Mouse (Mus musculus): Measurements from ENCODE around the gene Nrxn2. TPM values are rescaled to one million over a fixed set of nuclear protein-coding genes. Genes with fewer than 3 reads are reported as not detected.

The Nrxn2 gene
- polyA plus RNA-seq, 1 experiment = 6.4 TPM

- H3K36me3 ChIP-seq (ENCODE audit: control insufficient read depth, insufficient read depth, low read length) = no peaks in the 10 kb centered on the region
- no peaks in the 10 kb centered on the region for H3K4me1 ChIP-seq (ENCODE audit: control insufficient read depth, insufficient read depth, low read length)
- TF ChIP-seq POLR2A (IDR thresholded peaks at IDR 0.05; ENCODE audit: low read depth, low read length) = no peak
- TF ChIP-seq CTCF (conservative IDR thresholded peaks at IDR 0.05; ENCODE audit: insufficient read depth, insufficient read length, low read depth, low read length) = no peak
- 65% methylated on average over 8 of the region's 8 CpGs for WGBS
- DNase-seq = no peak
- H3K27me3 ChIP-seq (replicated peaks; ENCODE audit: control insufficient read depth, insufficient read depth, low read length) = no peaks in the 10 kb centered on the region
- H3K4me3 ChIP-seq (ENCODE audit: insufficient read depth, low read depth, low read length) = no peak overlapping the region
- H3K27ac ChIP-seq (ENCODE audit: insufficient read depth, low read depth, low read length) = no peak overlapping the region
Measured at GRCm38 (mm10) chr19:6516153-6516552, 97.6 kb downstream of the Nrxn2 start.

- no peaks in the 10 kb centered on the region for H3K27me3 ChIP-seq (replicated peaks; ENCODE audit: control insufficient read depth, insufficient read depth, low read length)
- no peak for TF ChIP-seq CTCF (conservative IDR thresholded peaks at IDR 0.05; ENCODE audit: insufficient read depth, insufficient read length, low read depth, low read length)
- TF ChIP-seq POLR2A (IDR thresholded peaks at IDR 0.05; ENCODE audit: low read depth, low read length) = no peak
- no peaks in the 10 kb centered on the region for H3K36me3 ChIP-seq (ENCODE audit: control insufficient read depth, insufficient read depth, low read length)
- H3K4me3 ChIP-seq (ENCODE audit: insufficient read depth, low read depth, low read length) = no peak overlapping the region
- WGBS = 65% methylated on average over 5 of the region's 5 CpGs
- no peak for DNase-seq
- H3K27ac ChIP-seq (ENCODE audit: insufficient read depth, low read depth, low read length) = no peak overlapping the region
- H3K4me1 ChIP-seq (ENCODE audit: control insufficient read depth, insufficient read depth, low read length) = no peaks in the 10 kb centered on the region
Measured at GRCm38 (mm10) chr19:6518601-6519000, 100.1 kb downstream of the Nrxn2 start.

- Histone ChIP-seq H3K36me3 (ENCODE audit: control insufficient read depth, insufficient read depth, low read length) (no peaks in the 10 kb centered on the region), H3K4me1 (ENCODE audit: control insufficient read depth, insufficient read depth, low read length) (no peaks in the 10 kb centered on the region), H3K4me3 (ENCODE audit: insufficient read depth, low read depth, low read length) (no peak overlapping the region), H3K27ac (ENCODE audit: insufficient read depth, low read depth, low read length) (no peak overlapping the region), H3K27me3 (replicated peaks; ENCODE audit: control insufficient read depth, insufficient read depth, low read length) (no peaks in the 10 kb centered on the region)
- WGBS = 69% methylated on average over 2 of the region's 2 CpGs
- DNase-seq = no peak
- no peak for TF ChIP-seq CTCF (conservative IDR thresholded peaks at IDR 0.05; ENCODE audit: insufficient read depth, insufficient read length, low read depth, low read length)
- TF ChIP-seq POLR2A (IDR thresholded peaks at IDR 0.05; ENCODE audit: low read depth, low read length) = no peak
Measured at GRCm38 (mm10) chr19:6519483-6519882, 101.0 kb downstream of the Nrxn2 start.

GRCm38 (mm10) chr19:6521630-6522029 is 103.1 kb downstream of the Nrxn2 start:
- H3K4me3 ChIP-seq (ENCODE audit: insufficient read depth, low read depth, low read length) = no peak overlapping the region
- WGBS = 63% methylated on average over 3 of the region's 3 CpGs
- no peaks in the 10 kb centered on the region for H3K27me3 ChIP-seq (replicated peaks; ENCODE audit: control insufficient read depth, insufficient read depth, low read length)
- no peak for DNase-seq
- H3K27ac ChIP-seq (ENCODE audit: insufficient read depth, low read depth, low read length) = no peak overlapping the region
- TF ChIP-seq CTCF (conservative IDR thresholded peaks at IDR 0.05; ENCODE audit: insufficient read depth, insufficient read length, low read depth, low read length) (no peak), POLR2A (IDR thresholded peaks at IDR 0.05; ENCODE audit: low read depth, low read length) (no peak)
- no peaks in the 10 kb centered on the region for H3K36me3 ChIP-seq (ENCODE audit: control insufficient read depth, insufficient read depth, low read length)
- H3K4me1 ChIP-seq (ENCODE audit: control insufficient read depth, insufficient read depth, low read length) = no peaks in the 10 kb centered on the region

- Histone ChIP-seq H3K36me3 (ENCODE audit: control insufficient read depth, insufficient read depth, low read length) (no peaks in the 10 kb centered on the region), H3K4me3 (ENCODE audit: insufficient read depth, low read depth, low read length) (no peak overlapping the region), H3K4me1 (ENCODE audit: control insufficient read depth, insufficient read depth, low read length) (no peaks in the 10 kb centered on the region), H3K27ac (ENCODE audit: insufficient read depth, low read depth, low read length) (no peak overlapping the region), H3K27me3 (replicated peaks; ENCODE audit: control insufficient read depth, insufficient read depth, low read length) (no peaks in the 10 kb centered on the region)
- 90% methylated on average over 14 of the region's 14 CpGs for WGBS
- DNase-seq = no peak
- no peak for TF ChIP-seq CTCF (conservative IDR thresholded peaks at IDR 0.05; ENCODE audit: insufficient read depth, insufficient read length, low read depth, low read length)
- TF ChIP-seq POLR2A (IDR thresholded peaks at IDR 0.05; ENCODE audit: low read depth, low read length) = no peak
Measured at GRCm38 (mm10) chr19:6522289-6522688, 103.8 kb downstream of the Nrxn2 start.

GRCm38 (mm10) chr19:6525023-6525422 is 106.5 kb downstream of the Nrxn2 start:
- TF ChIP-seq CTCF (conservative IDR thresholded peaks at IDR 0.05; ENCODE audit: insufficient read depth, insufficient read length, low read depth, low read length) = no peak
- no peak for TF ChIP-seq POLR2A (IDR thresholded peaks at IDR 0.05; ENCODE audit: low read depth, low read length)
- DNase-seq = no peak
- WGBS = 80% methylated on average over 4 of the region's 4 CpGs

GRCm38 (mm10) chr19:6526010-6526409 is 107.5 kb downstream of the Nrxn2 start:
- TF ChIP-seq CTCF (conservative IDR thresholded peaks at IDR 0.05; ENCODE audit: insufficient read depth, insufficient read length, low read depth, low read length) (no peak), POLR2A (IDR thresholded peaks at IDR 0.05; ENCODE audit: low read depth, low read length) (no peak)
- H3K27me3 ChIP-seq (replicated peaks; ENCODE audit: control insufficient read depth, insufficient read depth, low read length) = no peaks in the 10 kb centered on the region
- 93% methylated on average over 9 of the region's 9 CpGs for WGBS

More at GRCm38 (mm10) chr19:6525023-6525422, 106.5 kb downstream of the Nrxn2 start:
- Histone ChIP-seq H3K27ac (ENCODE audit: insufficient read depth, low read depth, low read length) (no peak overlapping the region), H3K27me3 (replicated peaks; ENCODE audit: control insufficient read depth, insufficient read depth, low read length) (no peaks in the 10 kb centered on the region), H3K4me3 (ENCODE audit: insufficient read depth, low read depth, low read length) (no peak overlapping the region), H3K4me1 (ENCODE audit: control insufficient read depth, insufficient read depth, low read length) (0 out of 2 replicates have a peak, but pooled peaks cover 3% of the 10 kb centered on the region), H3K36me3 (ENCODE audit: control insufficient read depth, insufficient read depth, low read length) (no peaks in the 10 kb centered on the region)

More at GRCm38 (mm10) chr19:6526010-6526409, 107.5 kb downstream of the Nrxn2 start:
- Histone ChIP-seq H3K36me3 (ENCODE audit: control insufficient read depth, insufficient read depth, low read length) (no peaks in the 10 kb centered on the region), H3K4me1 (ENCODE audit: control insufficient read depth, insufficient read depth, low read length) (0 out of 2 replicates have a peak, but pooled peaks cover 3% of the 10 kb centered on the region), H3K27ac (ENCODE audit: insufficient read depth, low read depth, low read length) (no peak overlapping the region), H3K4me3 (ENCODE audit: insufficient read depth, low read depth, low read length) (no peak overlapping the region)
- DNase-seq = no peak
